Mouse (Mus musculus): ENCODE results near the gene Ttll2.
"Not testable (repeated sequence)": the region's sequence is repeated elsewhere in the genome, so short reads cannot be mapped to it uniquely, and the experiment has no call there.

Gene Ttll2

GRCm38 (mm10) chr17:7377907-7378306 is 25.4 kb upstream of the Ttll2 start:
- H3K9me3 ChIP-seq (ENCODE audit: low read length); H3K27me3 ChIP-seq (ENCODE audit: insufficient read depth, low read length); H3K36me3 ChIP-seq (ENCODE audit: insufficient read depth, low read length); H3K4me1 ChIP-seq (replicated peaks; ENCODE audit: low read depth, low read length); H3K4me3 ChIP-seq (replicated peaks; ENCODE audit: low read length): not testable (repeated sequence)

DNA sequence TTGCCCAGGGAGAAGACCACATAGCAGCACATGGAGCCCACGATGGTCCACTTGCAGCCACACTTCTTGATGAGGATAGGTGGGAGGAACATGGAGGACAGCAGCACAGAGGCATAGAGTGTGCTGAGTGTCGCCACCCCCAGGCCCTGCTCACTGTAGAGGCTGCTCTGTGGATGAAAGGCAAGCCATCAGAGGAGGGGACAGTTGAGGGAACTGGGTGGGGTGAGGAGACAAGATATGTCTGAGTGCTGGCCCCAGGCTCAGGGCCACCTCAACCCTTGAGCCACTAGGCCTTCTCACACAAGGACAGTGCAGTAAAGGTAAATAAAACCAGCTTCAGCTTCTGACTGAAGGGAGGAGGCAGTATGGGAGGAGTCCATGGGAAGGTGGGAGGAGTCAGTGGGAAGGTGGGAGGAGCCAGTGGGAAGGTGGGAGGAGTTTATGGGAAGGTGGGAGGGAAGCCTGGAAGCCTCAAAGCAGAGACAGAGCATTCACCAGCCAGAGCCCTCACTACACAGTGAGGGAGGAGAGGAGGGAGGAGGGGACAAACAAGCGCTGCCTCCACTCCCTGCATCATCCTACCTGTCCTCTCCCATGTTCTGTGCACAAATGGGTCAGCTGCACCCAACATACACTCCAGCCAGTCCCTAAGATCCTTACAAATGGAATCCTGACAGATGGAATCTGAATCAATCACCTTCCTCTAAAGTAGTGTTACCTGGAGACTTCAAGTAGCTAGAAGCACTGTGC is 24.6 kb upstream of the Ttll2 start:
- not testable (repeated sequence) for H3K36me3 ChIP-seq (ENCODE audit: insufficient read depth, low read length); H3K4me3 ChIP-seq (replicated peaks; ENCODE audit: low read length); H3K27me3 ChIP-seq (ENCODE audit: insufficient read depth, low read length); H3K9me3 ChIP-seq (ENCODE audit: low read length); H3K4me1 ChIP-seq (replicated peaks; ENCODE audit: low read depth, low read length)

DNA sequence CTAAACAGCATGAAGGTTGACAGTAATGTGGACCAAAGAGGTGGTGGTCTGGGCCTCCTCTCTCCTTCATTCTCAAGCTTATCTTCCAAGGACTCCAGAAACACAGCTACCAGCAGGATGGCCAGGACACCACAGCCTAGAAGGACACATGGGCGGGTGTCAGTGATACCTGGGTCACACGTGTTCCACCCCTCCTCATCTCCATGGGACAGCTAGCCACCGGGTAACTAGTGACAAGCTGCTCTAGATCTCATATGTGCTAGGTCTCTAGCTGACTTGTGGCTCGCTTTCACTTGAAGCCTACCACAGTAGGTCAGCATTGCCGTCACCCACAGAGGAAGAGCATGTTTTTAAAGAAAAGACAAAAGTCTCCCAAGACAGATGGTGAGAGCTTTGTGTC is 19.4 kb upstream of the Ttll2 start, which contains the start of gene Gm49630:
Gene Gm49630, minus strand, starts transcription at position 101 of the 400 bp plus-strand sequence.
- H3K9me3 ChIP-seq (ENCODE audit: low read length); H3K4me3 ChIP-seq (replicated peaks; ENCODE audit: low read length); H3K36me3 ChIP-seq (ENCODE audit: insufficient read depth, low read length); H3K4me1 ChIP-seq (replicated peaks; ENCODE audit: low read depth, low read length); H3K27me3 ChIP-seq (ENCODE audit: insufficient read depth, low read length): not testable (repeated sequence)

DNA sequence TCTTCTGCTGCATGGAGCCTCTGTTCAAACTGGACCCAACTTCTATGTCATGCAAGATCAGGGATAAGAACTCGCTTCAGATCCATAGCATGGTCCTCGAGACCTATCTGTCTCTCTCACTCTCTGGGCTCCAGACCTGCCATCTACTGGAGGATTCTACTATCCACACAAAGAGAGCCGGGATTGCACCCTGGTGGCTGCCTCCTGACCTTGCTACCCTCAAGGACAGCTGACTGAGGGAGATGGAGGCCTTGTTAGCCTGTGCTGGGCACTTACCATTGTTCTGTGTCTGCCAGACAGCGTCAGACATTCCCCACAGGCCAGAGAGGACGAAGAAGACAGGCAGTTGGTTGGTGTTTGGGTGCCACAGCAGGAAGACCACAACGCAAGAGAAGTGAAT is 16.9 kb upstream of the Ttll2 start:
- H3K9me3 ChIP-seq (ENCODE audit: low read length), result not testable (repeated sequence)

GRCm38 (mm10) chr17:7366676-7367374 is 14.3 kb upstream of the Ttll2 start:
- not testable (repeated sequence) for H3K4me1 ChIP-seq (replicated peaks; ENCODE audit: low read depth, low read length); H3K9me3 ChIP-seq (ENCODE audit: low read length); H3K27me3 ChIP-seq (ENCODE audit: insufficient read depth, low read length); H3K36me3 ChIP-seq (ENCODE audit: insufficient read depth, low read length); H3K4me3 ChIP-seq (replicated peaks; ENCODE audit: low read length)

More for the DNA sequence above, 16.9 kb upstream of the Ttll2 start:
- not testable (repeated sequence) for H3K27me3 ChIP-seq (ENCODE audit: insufficient read depth, low read length); H3K36me3 ChIP-seq (ENCODE audit: insufficient read depth, low read length); H3K4me1 ChIP-seq (replicated peaks; ENCODE audit: low read depth, low read length); H3K4me3 ChIP-seq (replicated peaks; ENCODE audit: low read length)

DNA sequence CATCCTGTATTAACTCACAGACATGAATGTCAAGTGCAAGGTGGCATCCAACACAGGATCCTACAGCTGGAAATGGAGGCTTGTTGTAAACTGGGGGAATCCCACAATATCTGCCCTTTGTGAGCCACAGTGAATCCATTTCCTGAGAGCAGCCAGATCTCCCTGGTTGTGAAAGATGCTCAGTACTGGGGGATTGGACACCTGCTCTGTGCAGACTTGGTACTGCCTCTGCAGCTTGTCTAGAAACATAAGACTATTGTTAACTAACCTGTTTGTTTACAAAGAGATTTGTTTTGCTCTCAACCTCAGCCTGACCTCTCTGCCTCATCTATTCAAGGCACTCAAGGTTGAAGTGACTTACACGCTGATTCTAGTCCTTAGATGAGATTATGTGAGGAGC is 13.8 kb upstream of the Ttll2 start:
- H3K9me3 ChIP-seq (ENCODE audit: low read length); H3K27me3 ChIP-seq (ENCODE audit: insufficient read depth, low read length); H3K36me3 ChIP-seq (ENCODE audit: insufficient read depth, low read length); H3K4me3 ChIP-seq (replicated peaks; ENCODE audit: low read length); H3K4me1 ChIP-seq (replicated peaks; ENCODE audit: low read depth, low read length): not testable (repeated sequence)

GRCm38 (mm10) chr17:7365615-7366014 is 13.1 kb upstream of the Ttll2 start:
- not testable (repeated sequence) for H3K4me3 ChIP-seq (replicated peaks; ENCODE audit: low read length); H3K9me3 ChIP-seq (ENCODE audit: low read length); H3K27me3 ChIP-seq (ENCODE audit: insufficient read depth, low read length); H3K36me3 ChIP-seq (ENCODE audit: insufficient read depth, low read length); H3K4me1 ChIP-seq (replicated peaks; ENCODE audit: low read depth, low read length)

DNA sequence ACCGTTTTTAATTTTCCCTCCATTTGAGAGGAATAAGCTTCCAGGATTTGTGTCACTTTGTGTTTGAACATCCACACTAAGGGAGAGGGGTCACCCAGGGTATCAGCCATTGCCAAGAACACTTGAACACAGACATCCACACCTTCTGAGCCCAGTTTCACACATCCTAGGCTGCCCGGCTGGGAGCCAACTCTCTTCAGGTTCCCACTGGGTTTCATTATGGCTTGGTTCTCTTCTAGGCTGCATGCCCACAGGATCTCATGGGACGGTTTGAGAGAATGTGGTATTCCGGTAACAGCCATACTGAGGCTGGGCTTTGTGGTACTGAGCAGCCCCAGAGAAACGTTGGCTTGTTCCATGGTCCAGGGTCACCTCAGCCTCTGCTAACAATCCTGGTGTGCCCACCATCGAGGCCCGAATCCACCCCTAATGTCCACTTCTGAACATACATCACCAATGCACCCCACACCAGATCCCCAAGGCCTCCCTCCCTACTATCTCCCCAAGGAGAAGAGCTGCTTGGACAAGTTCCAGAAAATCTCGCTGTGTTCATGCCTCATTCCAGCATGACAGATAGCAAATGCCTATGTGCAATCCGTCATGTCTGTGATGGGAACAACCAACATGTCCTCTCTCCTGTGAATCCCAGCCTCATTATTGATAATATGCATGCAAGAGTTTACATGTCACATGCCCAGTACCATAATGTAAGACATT is 8.4 kb upstream of the Ttll2 start:
- not testable (repeated sequence) for H3K4me3 ChIP-seq (replicated peaks; ENCODE audit: low read length); H3K4me1 ChIP-seq (replicated peaks; ENCODE audit: low read depth, low read length); H3K36me3 ChIP-seq (ENCODE audit: insufficient read depth, low read length); H3K27me3 ChIP-seq (ENCODE audit: insufficient read depth, low read length); H3K9me3 ChIP-seq (ENCODE audit: low read length)

DNA sequence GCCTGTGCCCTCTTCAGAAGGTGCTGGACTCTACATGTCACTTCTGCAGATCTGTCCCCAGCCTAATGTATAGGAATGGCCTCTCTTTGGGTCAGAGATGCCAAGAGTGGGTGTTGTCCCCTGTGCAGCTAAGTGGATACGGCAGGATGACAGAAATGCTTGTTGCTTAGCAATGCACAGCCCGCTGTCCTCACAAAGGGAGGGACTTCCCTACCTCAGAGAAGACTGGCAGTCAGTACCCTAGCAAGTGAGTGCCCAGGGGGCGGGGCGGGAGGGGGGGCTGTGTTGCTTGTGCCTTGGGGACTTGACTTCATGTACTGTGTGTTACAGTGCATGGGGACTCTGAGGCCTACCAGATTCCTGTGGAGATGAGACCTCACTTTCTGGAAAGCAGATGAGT is 7.3 kb upstream of the Ttll2 start:
- H3K9me3 ChIP-seq (ENCODE audit: low read length); H3K27me3 ChIP-seq (ENCODE audit: insufficient read depth, low read length); H3K4me1 ChIP-seq (replicated peaks; ENCODE audit: low read depth, low read length); H3K4me3 ChIP-seq (replicated peaks; ENCODE audit: low read length); H3K36me3 ChIP-seq (ENCODE audit: insufficient read depth, low read length): not testable (repeated sequence)

GRCm38 (mm10) chr17:7348765-7349164 is 3.7 kb downstream of the Ttll2 start:
- not testable (repeated sequence) for H3K27me3 ChIP-seq (ENCODE audit: insufficient read depth, low read length); H3K4me1 ChIP-seq (replicated peaks; ENCODE audit: low read depth, low read length)

GRCm38 (mm10) chr17:7337381-7337780 is 15.1 kb downstream of the Ttll2 start:
- H3K9me3 ChIP-seq (ENCODE audit: low read length); H3K4me1 ChIP-seq (replicated peaks; ENCODE audit: low read depth, low read length); H3K27me3 ChIP-seq (ENCODE audit: insufficient read depth, low read length); H3K4me3 ChIP-seq (replicated peaks; ENCODE audit: low read length); H3K36me3 ChIP-seq (ENCODE audit: insufficient read depth, low read length): not testable (repeated sequence)

More at GRCm38 (mm10) chr17:7348765-7349164, 3.7 kb downstream of the Ttll2 start:
- H3K9me3 ChIP-seq (ENCODE audit: low read length); H3K4me3 ChIP-seq (replicated peaks; ENCODE audit: low read length); H3K36me3 ChIP-seq (ENCODE audit: insufficient read depth, low read length): not testable (repeated sequence)

- H3K4me1 ChIP-seq (replicated peaks; ENCODE audit: low read depth, low read length); H3K4me3 ChIP-seq (replicated peaks; ENCODE audit: low read length); H3K9me3 ChIP-seq (ENCODE audit: low read length); H3K36me3 ChIP-seq (ENCODE audit: insufficient read depth, low read length); H3K27me3 ChIP-seq (ENCODE audit: insufficient read depth, low read length): not testable (repeated sequence)
Observed at GRCm38 (mm10) chr17:7332745-7333144, 19.8 kb downstream of the Ttll2 start.

DNA sequence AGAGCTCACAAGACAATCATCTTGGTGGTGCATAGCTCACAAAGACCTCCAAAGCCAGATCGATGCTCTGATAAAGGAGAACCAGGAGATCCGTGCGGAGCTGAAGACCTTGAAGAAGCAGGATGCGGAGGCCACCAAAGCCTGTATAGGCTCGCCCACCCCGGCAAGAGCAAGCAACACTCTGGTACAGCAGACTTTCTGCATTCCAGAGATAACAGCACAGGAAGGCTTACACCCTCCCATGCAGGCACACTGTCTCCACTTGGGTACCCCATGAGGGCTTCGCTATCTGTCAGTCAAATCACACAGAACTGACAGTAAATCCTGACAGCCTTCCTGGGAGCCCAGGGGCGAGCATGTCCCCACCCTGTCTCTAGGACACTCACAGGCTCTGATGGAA is 26.1 kb downstream of the Ttll2 start:
- H3K4me3 ChIP-seq (replicated peaks; ENCODE audit: low read length); H3K36me3 ChIP-seq (ENCODE audit: insufficient read depth, low read length): not testable (repeated sequence)

GRCm38 (mm10) chr17:7324346-7324745 is 28.1 kb downstream of the Ttll2 start, which contains the start of gene Tcp10a:
Gene Tcp10a, plus strand, starts transcription at chr17:7324646.
- not testable (repeated sequence) for H3K27me3 ChIP-seq (ENCODE audit: insufficient read depth, low read length); H3K4me3 ChIP-seq (replicated peaks; ENCODE audit: low read length); H3K4me1 ChIP-seq (replicated peaks; ENCODE audit: low read depth, low read length); H3K36me3 ChIP-seq (ENCODE audit: insufficient read depth, low read length); H3K9me3 ChIP-seq (ENCODE audit: low read length)

More for the DNA sequence above, 26.1 kb downstream of the Ttll2 start:
- not testable (repeated sequence) for H3K4me1 ChIP-seq (replicated peaks; ENCODE audit: low read depth, low read length); H3K9me3 ChIP-seq (ENCODE audit: low read length); H3K27me3 ChIP-seq (ENCODE audit: insufficient read depth, low read length)

Data from E14TG2a.4 (cell line).